8 mouse cellular contexts compared by ENCODE assay signal in the genomic region with DNA sequence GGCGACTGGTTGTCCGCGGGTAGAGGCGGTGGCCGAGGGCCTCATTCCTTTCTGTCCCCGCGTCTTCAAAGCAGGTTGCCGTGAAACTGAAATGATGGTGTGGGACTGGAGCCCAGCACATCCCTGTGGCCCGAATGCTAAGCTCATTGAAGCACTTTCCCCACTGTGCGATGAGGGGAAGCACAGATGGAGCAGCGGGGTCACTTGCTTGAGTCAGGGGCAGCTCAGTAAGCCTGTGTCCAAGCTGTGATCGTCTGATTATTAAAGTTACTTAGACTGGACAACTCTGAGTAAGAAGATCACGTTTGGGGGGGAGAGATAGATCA. TPM values are rescaled to one million over a fixed set of nuclear protein-coding genes. Genes with fewer than 3 reads are reported as not detected.
DNase-seq lines count a peak whose midpoint lies in the region; ATAC-seq and TF ChIP-seq lines count a peak whose summit lies in the region.

No protein-coding gene starts in this region.

- WGBS in heart, postnatal 0 days, result under 1% methylated on average over 13 of the region's 13 CpGs
- WGBS in hindbrain, embryonic 10.5 days, result under 1% methylated on average over 13 of the region's 13 CpGs
- under 1% methylated on average over 13 of the region's 13 CpGs for WGBS in midbrain, embryonic 10.5 days

- no peak for TF ChIP-seq EP300 in heart, postnatal 0 days (IDR thresholded peaks at IDR 0.05; ENCODE audit: low read depth)
- TF ChIP-seq EP300 in MEL (IDR thresholded peaks at IDR 0.05; ENCODE audit: low read depth in 1 of 2, low read length in 2 of 2), result no peak

- no peak overlapping the region for H3K27ac ChIP-seq in heart, postnatal 0 days (ENCODE audit: low read depth)
- peak overlapping the region; percentile 4 for H3K27ac ChIP-seq in MEL (ENCODE audit: control insufficient read depth, low read depth, low read length)
- peak overlapping the region; percentile 86 for H3K27ac ChIP-seq in hindbrain, embryonic 10.5 days
- H3K27ac ChIP-seq in midbrain, embryonic 10.5 days (replicated peaks), result peak overlapping the region; percentile 86

- peak overlapping the region; percentile 89 for H3K4me2 ChIP-seq in heart, postnatal 0 days (ENCODE audit: low read depth, low read length)

- H3K4me1 ChIP-seq in heart, postnatal 0 days (ENCODE audit: control insufficient read depth, insufficient read depth), result no peaks in the 10 kb centered on the region; the same call in 1 of the 2 replicates
- peaks cover 2 to 13% of the 10 kb centered on the region in 2 experiments for H3K4me1 ChIP-seq in MEL (ENCODE audit: control insufficient read depth in 1 of 2, insufficient read depth in 2 of 2, low read length in 2 of 2)
- H3K4me1 ChIP-seq in hindbrain, embryonic 10.5 days (replicated peaks), result peaks cover 50% of the 10 kb centered on the region
- peaks cover 49% of the 10 kb centered on the region for H3K4me1 ChIP-seq in midbrain, embryonic 10.5 days

- peak overlapping the region; percentile 59 for H3K4me3 ChIP-seq in heart, postnatal 0 days (ENCODE audit: low read depth, low read length)
- H3K4me3 ChIP-seq in MEL (ENCODE audit: control insufficient read depth in 1 of 2, insufficient read depth in 1 of 2, low read depth in 2 of 2, low read length in 2 of 2), result peak overlapping the region; percentile 75 to 90
- H3K4me3 ChIP-seq in hindbrain, embryonic 10.5 days, result peak overlapping the region; percentile 71
- H3K4me3 ChIP-seq in midbrain, embryonic 10.5 days, result peak overlapping the region; percentile 75

- TF ChIP-seq POLR2A in MEL (IDR thresholded peaks at IDR 0.05; ENCODE audit: control insufficient read depth in 1 of 2, insufficient read depth in 1 of 2, low read depth in 1 of 2, low read length in 2 of 2, poor library complexity in 1 of 2), result peak in 1 of 2 experiments; percentile 75; a peak in 1 of 4 replicates

- TF ChIP-seq RAD21 in MEL (IDR thresholded peaks at IDR 0.05; ENCODE audit: low read depth, low read length), result no peak

- no peaks in the 10 kb centered on the region for H3K9me3 ChIP-seq in heart, postnatal 0 days (replicated peaks; ENCODE audit: control insufficient read depth, low read length)
- no peaks in the 10 kb centered on the region for H3K9me3 ChIP-seq in MEL (replicated peaks; ENCODE audit: insufficient read depth, low read length)
- H3K9me3 ChIP-seq in hindbrain, embryonic 10.5 days, result no peaks in the 10 kb centered on the region
- no peaks in the 10 kb centered on the region for H3K9me3 ChIP-seq in midbrain, embryonic 10.5 days (replicated peaks)

- peak overlapping the region; percentile 65 for H3K9ac ChIP-seq in heart, postnatal 0 days (replicated peaks; ENCODE audit: low read depth, low read length)
- peak overlapping the region; percentile 69 for H3K9ac ChIP-seq in MEL (ENCODE audit: control insufficient read depth, low read depth, low read length, poor library complexity, severe bottlenecking)

- peaks cover 3% of the 10 kb centered on the region for H3K79me2 ChIP-seq in MEL (ENCODE audit: control insufficient read depth, insufficient read depth, low read length, poor library complexity)

- no peaks in the 10 kb centered on the region for H3K27me3 ChIP-seq in heart, postnatal 0 days (ENCODE audit: control insufficient read depth, insufficient read depth, low read length)
- H3K27me3 ChIP-seq in MEL (ENCODE audit: control insufficient read depth in 1 of 2, insufficient read depth in 2 of 2, low read length in 2 of 2), result no peaks in the 10 kb centered on the region
- H3K27me3 ChIP-seq in hindbrain, embryonic 10.5 days (ENCODE audit: insufficient read depth, poor library complexity, severe bottlenecking), result no peaks in the 10 kb centered on the region
- H3K27me3 ChIP-seq in midbrain, embryonic 10.5 days (ENCODE audit: low read depth, poor library complexity, severe bottlenecking), result peaks cover 3% of the 10 kb centered on the region; the same call in 1 of the 2 replicates

- ATAC-seq in heart, postnatal 0 days (ENCODE audit: insufficient read depth, low read depth), result no peak; the same call in 1 of the 2 replicates

- DNase-seq in heart, postnatal 0 days (ENCODE audit: low spot score), result no peak
- DNase-seq in heart, adult 8-10 months (ENCODE audit: low spot score), result no peak
- no peak for DNase-seq in MEL (ENCODE audit: low read depth, low spot score)
- no peak for DNase-seq in hindbrain, embryonic 10.5 days (ENCODE audit: low spot score)
- no peak for DNase-seq in midbrain, embryonic 10.5 days (ENCODE audit: low spot score)
- no peak for DNase-seq in adrenal gland, adult 8-10 months
- no peak for DNase-seq in retina, postnatal 1 day
- no peak for DNase-seq in thymus, postnatal 4 days

- H3K36me3 ChIP-seq in heart, postnatal 0 days (replicated peaks; ENCODE audit: control insufficient read depth, insufficient read depth, low read length), result no peaks in the 10 kb centered on the region
- H3K36me3 ChIP-seq in MEL (ENCODE audit: control insufficient read depth in 1 of 2, insufficient read depth in 2 of 2, low read length in 2 of 2), result peaks cover 4 to 12% of the 10 kb centered on the region in 2 experiments
- H3K36me3 ChIP-seq in hindbrain, embryonic 10.5 days, result peaks cover 30% of the 10 kb centered on the region
- peaks cover 24% of the 10 kb centered on the region for H3K36me3 ChIP-seq in midbrain, embryonic 10.5 days

- no peak for TF ChIP-seq CTCF in heart, postnatal 0 days (IDR thresholded peaks at IDR 0.05; ENCODE audit: low read depth)
- TF ChIP-seq CTCF in MEL (IDR thresholded peaks at IDR 0.05 in 2 of 3, conservative IDR thresholded peaks at IDR 0.05 in 1 of 3; ENCODE audit: control insufficient read depth in 1 of 3, insufficient read depth in 1 of 3, low read depth in 2 of 3, low read length in 3 of 3, poor library complexity in 1 of 3, severe bottlenecking in 1 of 3), result no peak

TF ChIP-seq in MEL, 35 proteins besides CTCF, POLR2A, EP300 and RAD21:
- TF ChIP-seq ZMIZ1 (IDR thresholded peaks at IDR 0.05; ENCODE audit: low read depth, low read length), result peak; percentile 66; the same call in 1 of the 2 replicates
- TF ChIP-seq NELFE (IDR thresholded peaks at IDR 0.05; ENCODE audit: low read depth, low read length), result peak; percentile 65; the same call in 1 of the 2 replicates
- peak; percentile 21; the same call in 1 of the 2 replicates for TF ChIP-seq E2F4 (IDR thresholded peaks at IDR 0.05; ENCODE audit: borderline replicate concordance, low read depth, low read length)
- TF ChIP-seq MAX (IDR thresholded peaks at IDR 0.05; ENCODE audit: low read length), result no peak
- TF ChIP-seq BHLHE40 (IDR thresholded peaks at IDR 0.05; ENCODE audit: borderline replicate concordance, low read depth, low read length), result 0 out of 2 replicates have a peak, but pooled peaks have one; percentile 16

RNA-seq across cellular contexts. Expression of a gene that starts 0.3 kb away (rescaled TPM):
- 11.1 and 13.4 TPM in 2 replicates for total RNA-seq in heart, postnatal 0 days (2014; rRNA removed; ENCODE audit: low replicate concordance)
- 18.5 and 20.1 TPM in 2 replicates for polyA plus RNA-seq in heart, postnatal 0 days (2015; fragmentation: Nextera tagmentation; extraction: Ambion mirVana)
- 10 to 100 TPM in 2 of 4 experiments, 1 to 10 TPM in 2; 6.4 to 10.3 (median 9.9) TPM for total RNA-seq in heart, adult 8-10 months (2022)
- total RNA-seq in MEL (2012; rRNA removed), result 20.6 and 21.5 TPM in 2 replicates
- 10 to 100 TPM in 1 of 2 experiments, not detected in 1; 56.5 TPM for polyA plus RNA-seq in MEL (2012; ENCODE audit: insufficient read depth in 1 of 2, insufficient read length in 2 of 2, low read depth in 1 of 2, low replicate concordance in 2 of 2, missing spikeins in 1 of 2)
- polyA plus RNA-seq in hindbrain, embryonic 10.5 days (2016; fragmentation: Nextera tagmentation; extraction: Ambion mirVana), result 19.1 and 23.9 TPM in 2 replicates
- polyA plus RNA-seq in midbrain, embryonic 10.5 days (2016; fragmentation: Nextera tagmentation; extraction: Ambion mirVana), result 16.4 and 19.2 TPM in 2 replicates
- 10 to 100 TPM; 22.9 to 29.4 (median 23.4) TPM for total RNA-seq in adrenal gland, adult 8-10 months (2022)

RNA-seq across cellular contexts. Expression of a gene that starts 9.6 kb away (rescaled TPM):
- total RNA-seq in heart, postnatal 0 days (2014; rRNA removed; ENCODE audit: low replicate concordance), result 108 TPM in 2 replicates
- 56.7 and 59.7 TPM in 2 replicates for polyA plus RNA-seq in heart, postnatal 0 days (2015; fragmentation: Nextera tagmentation; extraction: Ambion mirVana)
- total RNA-seq in heart, adult 8-10 months (2022), result 10 to 100 TPM; 42.6 to 51.1 (median 46.9) TPM
- total RNA-seq in MEL (2012; rRNA removed), result 96.0 and 106 TPM in 2 replicates
- polyA plus RNA-seq in MEL (2012; ENCODE audit: insufficient read depth in 1 of 2, insufficient read length in 2 of 2, low read depth in 1 of 2, low replicate concordance in 2 of 2, missing spikeins in 1 of 2), result 100 to 1,000 TPM in 1 of 2 experiments, not detected in 1; 112 TPM
- 541 and 748 TPM in 2 replicates for polyA plus RNA-seq in hindbrain, embryonic 10.5 days (2016; fragmentation: Nextera tagmentation; extraction: Ambion mirVana)
- 620 and 831 TPM in 2 replicates for polyA plus RNA-seq in midbrain, embryonic 10.5 days (2016; fragmentation: Nextera tagmentation; extraction: Ambion mirVana)
- total RNA-seq in adrenal gland, adult 8-10 months (2022), result 10 to 100 TPM; 14.7 to 23.4 (median 20.9) TPM

RNA-seq across cellular contexts. Expression of a gene that starts 44.7 kb away (rescaled TPM):
- not detected in 2 replicates for total RNA-seq in heart, postnatal 0 days (2014; rRNA removed; ENCODE audit: low replicate concordance)
- 0.03 TPM in 1 of 2 replicates, not detected in the other for polyA plus RNA-seq in heart, postnatal 0 days (2015; fragmentation: Nextera tagmentation; extraction: Ambion mirVana)
- under 1 TPM in 3 of 4 experiments, not detected in 1; 0.16 to 0.30 (median 0.23) TPM for total RNA-seq in heart, adult 8-10 months (2022)
- not detected in 2 replicates for total RNA-seq in MEL (2012; rRNA removed)
- under 1 TPM in 1 of 2 experiments, not detected in 1; 0.06 TPM for polyA plus RNA-seq in MEL (2012; ENCODE audit: insufficient read depth in 1 of 2, insufficient read length in 2 of 2, low read depth in 1 of 2, low replicate concordance in 2 of 2, missing spikeins in 1 of 2)
- 2.2 and 4.2 TPM in 2 replicates for polyA plus RNA-seq in hindbrain, embryonic 10.5 days (2016; fragmentation: Nextera tagmentation; extraction: Ambion mirVana)
- 2.8 and 3.5 TPM in 2 replicates for polyA plus RNA-seq in midbrain, embryonic 10.5 days (2016; fragmentation: Nextera tagmentation; extraction: Ambion mirVana)
- 1 to 10 TPM; 2.6 to 3.9 (median 3.2) TPM for total RNA-seq in adrenal gland, adult 8-10 months (2022)

RNA-seq across cellular contexts. Expression of a gene that starts 57.4 kb away (rescaled TPM):
- 159 and 184 TPM in 2 replicates for total RNA-seq in heart, postnatal 0 days (2014; rRNA removed; ENCODE audit: low replicate concordance)
- 139 and 140 TPM in 2 replicates for polyA plus RNA-seq in heart, postnatal 0 days (2015; fragmentation: Nextera tagmentation; extraction: Ambion mirVana)
- total RNA-seq in heart, adult 8-10 months (2022), result 100 to 1,000 TPM; 349 to 367 (median 360) TPM
- 93.8 and 96.5 TPM in 2 replicates for total RNA-seq in MEL (2012; rRNA removed)
- polyA plus RNA-seq in MEL (2012; ENCODE audit: insufficient read depth in 1 of 2, insufficient read length in 2 of 2, low read depth in 1 of 2, low replicate concordance in 2 of 2, missing spikeins in 1 of 2), result 100 to 1,000 TPM in 1 of 2 experiments, 10 to 100 TPM in 1; 97.0 to 258 TPM
- 90.6 and 145 TPM in 2 replicates for polyA plus RNA-seq in hindbrain, embryonic 10.5 days (2016; fragmentation: Nextera tagmentation; extraction: Ambion mirVana)
- 90.0 and 109 TPM in 2 replicates for polyA plus RNA-seq in midbrain, embryonic 10.5 days (2016; fragmentation: Nextera tagmentation; extraction: Ambion mirVana)
- total RNA-seq in adrenal gland, adult 8-10 months (2022), result 100 to 1,000 TPM; 194 to 226 (median 212) TPM
